Mouse (Mus musculus) heart, embryonic 12.5 days (tissue): ENCODE data around the gene Map2k1. TPM values are rescaled to one million over a fixed set of nuclear protein-coding genes. Genes with fewer than 3 reads are reported as not detected.
"Not testable (repeated sequence)": the region's sequence is repeated elsewhere in the genome, so short reads cannot be mapped to it uniquely, and the experiment has no call there.

ENCODE experiments used
- ATAC-seq: fragments of 200-750 bp; cut with Nextera tagmentation; 2 replicates; pipeline ENCODE4 v1.8.0; 2017; ENCODE audit warnings: moderate TSS enrichment, moderate library complexity; ENCODE audit not compliant: insufficient number of reproducible peaks, low FRiP score
- H3K27ac ChIP-seq: fragments of 300-500 bp; sonication (generic); 2 replicates; pipeline ENCODE4 v1.5.1; 2016; ENCODE audit warnings: mild to moderate bottlenecking, moderate library complexity; ENCODE audit not compliant: poor library complexity, severe bottlenecking
- H3K27me3 ChIP-seq: fragments of 300-500 bp; sonication (generic); replicated peaks from 2 replicates; pipeline ENCODE4 v1.6.1; 2016; ENCODE audit warnings: mild to moderate bottlenecking, moderate library complexity
- H3K36me3 ChIP-seq: fragments of 300-500 bp; sonication (generic); 2 replicates; pipeline ENCODE4 v1.6.1; 2016; ENCODE audit warnings: mild to moderate bottlenecking, moderate library complexity
- H3K4me1 ChIP-seq: fragments of 300-500 bp; sonication (generic); replicated peaks from 2 replicates; pipeline ENCODE4 v1.6.1; 2016; ENCODE audit warnings: mild to moderate bottlenecking
- H3K4me2 ChIP-seq: fragments of 300-500 bp; sonication (generic); 2 replicates; pipeline ENCODE4 v1.6.1; 2016; ENCODE audit warnings: mild to moderate bottlenecking, moderate library complexity
- H3K4me3 ChIP-seq: fragments of 300-500 bp; sonication (generic); 2 replicates; pipeline ENCODE4 v1.5.1; 2016; ENCODE audit warnings: mild to moderate bottlenecking
- H3K9ac ChIP-seq: fragments of 300-500 bp; sonication (generic); 2 replicates; pipeline ENCODE4 v1.6.1; 2016; ENCODE audit warnings: mild to moderate bottlenecking, moderate library complexity
- H3K9me3 ChIP-seq: fragments of 300-500 bp; sonication (generic); replicated peaks from 2 replicates; pipeline ENCODE4 v1.6.1; 2016; ENCODE audit warnings: mild to moderate bottlenecking, moderate library complexity
- WGBS: fragments of 180-500 bp; shearing (Covaris S2); methylation state at CpG from one replicate; pipeline ENCODE4 v1.1.7; 2016; 5-methylcytosine and 5-hydroxymethylcytosine counted together
- polyA plus RNA-seq: library from polyadenylated mRNA; unstranded; fragments of >200 nt; fragmentation: Nextera tagmentation; extraction: Ambion mirVana; gene quantifications from 2 replicates; pipeline ENCODE4 v1.2.1, GENCODE M21; 2016

Map2k1 gene
- polyA plus RNA-seq, 1 experiment from 2014 or later: 100 TPM

- no peaks in the 10 kb centered on the region for H3K9me3 ChIP-seq
These were observed 19.2 kb upstream of the Map2k1 start for GRCm38 (mm10) chr9:64272611-64273010.

GRCm38 (mm10) chr9:64271249-64271648, 17.8 kb upstream of the Map2k1 start:
- Histone ChIP-seq H3K9me3 (no peaks in the 10 kb centered on the region), H3K9ac (no peak overlapping the region), H3K4me2 (no peak overlapping the region), H3K4me1 (no peaks in the 10 kb centered on the region), H3K27me3 (no peaks in the 10 kb centered on the region), H3K4me3 (no peak overlapping the region), H3K36me3 (no peaks in the 10 kb centered on the region), H3K27ac (no peak overlapping the region)
- 56% methylated on average over 3 of the region's 3 CpGs for WGBS
- no peak for ATAC-seq

More at GRCm38 (mm10) chr9:64272611-64273010, 19.2 kb upstream of the Map2k1 start:
- Histone ChIP-seq H3K4me2 (no peak overlapping the region), H3K4me1 (no peaks in the 10 kb centered on the region), H3K36me3 (no peaks in the 10 kb centered on the region), H3K27ac (no peak overlapping the region), H3K9ac (no peak overlapping the region), H3K27me3 (no peaks in the 10 kb centered on the region), H3K4me3 (no peak overlapping the region)
- no peak for ATAC-seq
- 32% methylated on average over 7 of the region's 7 CpGs for WGBS

GRCm38 (mm10) chr9:64268836-64269235, 15.4 kb upstream of the Map2k1 start:
- not testable (repeated sequence) for H3K4me1 ChIP-seq, H3K9ac ChIP-seq, H3K36me3 ChIP-seq, H3K4me3 ChIP-seq, H3K9me3 ChIP-seq, H3K4me2 ChIP-seq, H3K27me3 ChIP-seq, ATAC-seq, H3K27ac ChIP-seq
- WGBS: 90% methylated on average over 8 of the region's 8 CpGs

- Histone ChIP-seq H3K9ac (0 out of 2 replicates have a peak overlapping the region, but pooled peaks have one; percentile 10), H3K4me2 (no peak overlapping the region), H3K27ac (no peak overlapping the region), H3K27me3 (no peaks in the 10 kb centered on the region), H3K4me3 (no peak overlapping the region), H3K36me3 (no peaks in the 10 kb centered on the region), H3K9me3 (no peaks in the 10 kb centered on the region), H3K4me1 (no peaks in the 10 kb centered on the region)
- ATAC-seq: no peak
- WGBS: 74% methylated on average over 10 of the region's 10 CpGs
These were observed 14.8 kb upstream of the Map2k1 start for GRCm38 (mm10) chr9:64268196-64268595.

- Histone ChIP-seq H3K4me3 (no peak overlapping the region), H3K27ac (no peak overlapping the region), H3K4me2 (no peak overlapping the region), H3K36me3 (no peaks in the 10 kb centered on the region), H3K4me1 (no peaks in the 10 kb centered on the region), H3K9ac (no peak overlapping the region), H3K9me3 (no peaks in the 10 kb centered on the region), H3K27me3 (no peaks in the 10 kb centered on the region)
- 95% methylated on average over 1 of the region's 1 CpGs for WGBS
- no peak for ATAC-seq
These were observed 13.8 kb upstream of the Map2k1 start for GRCm38 (mm10) chr9:64267231-64267630.

GRCm38 (mm10) chr9:64264813-64265212, 11.4 kb upstream of the Map2k1 start:
- H3K36me3 ChIP-seq: no peaks in the 10 kb centered on the region
- WGBS: 37% methylated on average over 1 of the region's 1 CpGs
- H3K27ac ChIP-seq: no peak overlapping the region
- no peak overlapping the region for H3K4me2 ChIP-seq
- 0 out of 2 replicates have a peak, but pooled peaks cover 4% of the 10 kb centered on the region for H3K9me3 ChIP-seq
- no peak for ATAC-seq
- H3K4me3 ChIP-seq: no peak overlapping the region
- H3K9ac ChIP-seq: no peak overlapping the region
- H3K4me1 ChIP-seq: no peaks in the 10 kb centered on the region
- H3K27me3 ChIP-seq: no peaks in the 10 kb centered on the region

GRCm38 (mm10) chr9:64261023-64261422, 7.6 kb upstream of the Map2k1 start:
- Histone ChIP-seq H3K36me3 (no peaks in the 10 kb centered on the region), H3K9ac (no peak overlapping the region), H3K4me1 (no peaks in the 10 kb centered on the region), H3K27ac (no peak overlapping the region), H3K4me2 (no peak overlapping the region), H3K27me3 (no peaks in the 10 kb centered on the region), H3K9me3 (0 out of 2 replicates have a peak, but pooled peaks cover 4% of the 10 kb centered on the region), H3K4me3 (no peak overlapping the region)
- 81% methylated on average over 4 of the region's 4 CpGs for WGBS
- ATAC-seq: no peak

GRCm38 (mm10) chr9:64259906-64260305, 6.5 kb upstream of the Map2k1 start:
- Histone ChIP-seq H3K27ac (no peak overlapping the region), H3K9ac (no peak overlapping the region), H3K4me1 (no peaks in the 10 kb centered on the region), H3K27me3 (no peaks in the 10 kb centered on the region), H3K36me3 (no peaks in the 10 kb centered on the region), H3K4me2 (no peak overlapping the region), H3K4me3 (no peak overlapping the region), H3K9me3 (0 out of 2 replicates have a peak, but pooled peaks cover 4% of the 10 kb centered on the region)
- 80% methylated on average over 5 of the region's 5 CpGs for WGBS
- no peak for ATAC-seq

GRCm38 (mm10) chr9:64256204-64256603, 2.8 kb upstream of the Map2k1 start:
- no peak overlapping the region for H3K9ac ChIP-seq
- 80% methylated on average over 3 of the region's 3 CpGs for WGBS

GRCm38 (mm10) chr9:64255422-64255821, 2.0 kb upstream of the Map2k1 start:
- H3K9me3 ChIP-seq: no peaks in the 10 kb centered on the region
- no peaks in the 10 kb centered on the region for H3K27me3 ChIP-seq
- no peak overlapping the region for H3K27ac ChIP-seq
- WGBS: 69% methylated on average over 3 of the region's 3 CpGs
- no peaks in the 10 kb centered on the region for H3K36me3 ChIP-seq
- no peak for ATAC-seq
- H3K4me1 ChIP-seq: peaks cover 18% of the 10 kb centered on the region
- H3K9ac ChIP-seq: no peak overlapping the region
- H3K4me3 ChIP-seq: no peak overlapping the region
- H3K4me2 ChIP-seq: no peak overlapping the region

More at GRCm38 (mm10) chr9:64256204-64256603, 2.8 kb upstream of the Map2k1 start:
- Histone ChIP-seq H3K27me3 (no peaks in the 10 kb centered on the region), H3K9me3 (no peaks in the 10 kb centered on the region), H3K4me3 (no peak overlapping the region), H3K4me2 (no peak overlapping the region), H3K27ac (no peak overlapping the region), H3K36me3 (no peaks in the 10 kb centered on the region), H3K4me1 (peaks cover 11% of the 10 kb centered on the region)
- no peak for ATAC-seq

- Histone ChIP-seq H3K27me3 (no peaks in the 10 kb centered on the region), H3K9ac (peak overlapping the region; percentile 84), H3K4me2 (peak overlapping the region; percentile 73), H3K9me3 (no peaks in the 10 kb centered on the region), H3K4me3 (peak overlapping the region; percentile 73), H3K27ac (peak overlapping the region; percentile 86), H3K4me1 (peaks cover 28% of the 10 kb centered on the region), H3K36me3 (no peaks in the 10 kb centered on the region)
- 0% methylated on average over 16 of the region's 16 CpGs for WGBS
- no peak for ATAC-seq
These were observed 825 bp downstream of the Map2k1 start for GRCm38 (mm10) chr9:64252591-64253020.

GRCm38 (mm10) chr9:64250111-64250730, 3.2 kb downstream of the Map2k1 start:
- no peak for ATAC-seq
- Histone ChIP-seq H3K4me1 (peaks cover 28% of the 10 kb centered on the region), H3K4me3 (no peak overlapping the region), H3K27me3 (no peaks in the 10 kb centered on the region), H3K36me3 (peaks cover 2% of the 10 kb centered on the region; the same call in 1 of the 2 replicates), H3K9ac (no peak overlapping the region), H3K4me2 (no peak overlapping the region), H3K27ac (no peak overlapping the region), H3K9me3 (no peaks in the 10 kb centered on the region)
